Mouse (Mus musculus) spleen, adult 2 months (tissue): ENCODE measurements around the gene Plcd1. TPM values are rescaled to one million over a fixed set of nuclear protein-coding genes. Genes with fewer than 3 reads are reported as not detected.

Experiments used
- DNase-seq, 2 experiments: peaks; one replicate each; pipeline versions ENCODE4 v3.0.0 to v3.0.0-alpha.2; 2012 to 2021; ENCODE audit warnings: low spot score in 2 of 2, low read depth in 1 of 2
- H3K27ac ChIP-seq: fragments of 200-500 bp; 2 replicates; pipeline ENCODE4 v1.5.1; 2012; ENCODE audit warnings: low read length, inconsistent platforms; ENCODE audit not compliant: insufficient read depth
- H3K27me3 ChIP-seq: fragments of 200-500 bp; 2 replicates; pipeline ENCODE4 v1.6.1; 2012; ENCODE audit warnings: mild to moderate bottlenecking, moderate library complexity, low read length, inconsistent platforms; ENCODE audit not compliant: control insufficient read depth, insufficient read depth
- H3K36me3 ChIP-seq: fragments of 200-500 bp; 2 replicates; pipeline ENCODE4 v1.6.1; 2012; ENCODE audit warnings: mild to moderate bottlenecking, low read length, inconsistent platforms; ENCODE audit not compliant: control insufficient read depth, insufficient read depth
- H3K4me1 ChIP-seq: fragments of 200-500 bp; 2 replicates; pipeline ENCODE4 v1.6.1; 2011; ENCODE audit warnings: inconsistent platforms; ENCODE audit not compliant: control insufficient read depth, insufficient read depth, insufficient read length
- H3K4me3 ChIP-seq: fragments of 200-500 bp; 2 replicates; pipeline ENCODE4 v1.5.1; 2011; ENCODE audit warnings: mild to moderate bottlenecking, inconsistent platforms; ENCODE audit not compliant: insufficient read depth, insufficient read length; ENCODE audit errors: extremely low read depth
- CTCF ChIP-seq: fragments of 200-500 bp; IDR thresholded peaks from 2 replicates; pipeline ENCODE4 v1.5.1; 2011; ENCODE audit warnings: mild to moderate bottlenecking, inconsistent platforms; ENCODE audit not compliant: insufficient read depth, insufficient read length, insufficient replicate concordance; ENCODE audit errors: extremely low read depth
- POLR2A ChIP-seq: fragments of 200-500 bp; IDR thresholded peaks from 2 replicates; pipeline ENCODE4 v1.6.1; 2011; ENCODE audit warnings: low read depth, low read length, inconsistent platforms
- WGBS: fragments of 180-500 bp; shearing (Covaris S2); methylation state at CpG from one replicate; pipeline ENCODE4 v1.1.7; 2018; 5-methylcytosine and 5-hydroxymethylcytosine counted together
- polyA plus RNA-seq: library from polyadenylated mRNA; depleted of rRNA; stranded (reverse); fragments of >200 nt; gene quantifications from 2 replicates; pipeline ENCODE4 v1.2.3, GENCODE M21; 2012

The Plcd1 gene
- polyA plus RNA-seq, 1 experiment, result 6.3 TPM

DNA sequence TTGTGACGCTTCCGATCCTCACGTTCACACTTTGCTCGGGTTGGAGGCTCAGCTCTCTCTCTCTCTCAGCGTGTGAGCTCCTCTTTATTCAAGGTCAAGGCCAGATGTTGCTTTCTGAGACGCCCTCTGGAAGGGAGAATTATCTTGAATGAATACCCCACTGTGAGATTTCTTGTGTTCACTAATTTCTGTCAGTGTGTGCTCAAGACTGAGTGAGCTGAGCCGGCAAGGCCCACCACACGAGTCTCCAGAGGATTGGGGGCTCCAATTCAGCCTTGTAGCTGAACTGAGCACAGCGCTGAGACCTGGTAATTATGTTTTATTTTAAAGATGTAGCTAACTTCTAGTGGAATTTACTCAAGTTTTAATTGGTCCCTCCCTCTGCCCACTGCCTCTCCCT lies 60.8 kb downstream of the Plcd1 start:
- H3K27me3 ChIP-seq, result no peaks in the 10 kb centered on the region
- H3K36me3 ChIP-seq, result no peaks in the 10 kb centered on the region
- H3K27ac ChIP-seq, result no peak overlapping the region
- WGBS, result 88% methylated on average over 9 of the region's 9 CpGs
- H3K4me3 ChIP-seq, result no peak overlapping the region
- H3K4me1 ChIP-seq, result 0 out of 2 replicates have a peak, but pooled peaks cover 4% of the 10 kb centered on the region
- DNase-seq, result no peak
- TF ChIP-seq POLR2A, result no peak

DNA sequence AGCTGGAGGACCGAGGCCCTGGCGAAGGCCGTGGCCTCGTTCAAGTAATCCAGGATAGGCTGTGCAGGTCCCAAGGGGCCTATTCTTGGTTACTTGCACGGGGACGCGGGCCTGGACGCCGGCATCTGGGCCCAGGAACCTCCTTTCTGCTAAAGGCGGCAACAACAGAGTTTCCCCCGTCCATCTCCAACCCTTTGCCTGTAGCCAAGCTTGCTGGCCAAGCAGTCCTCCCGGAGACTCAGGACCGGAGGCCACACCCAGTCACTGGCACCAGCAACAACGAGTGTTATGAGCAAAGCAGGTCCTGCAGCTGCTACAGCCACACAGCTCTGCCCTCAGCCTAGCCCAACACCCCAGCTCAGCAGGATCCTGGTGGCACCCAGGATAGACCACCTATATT lies 61.5 kb downstream of the Plcd1 start:
- no peaks in the 10 kb centered on the region for H3K27me3 ChIP-seq
- TF ChIP-seq POLR2A, result no peak
- no peak for TF ChIP-seq CTCF
- no peak overlapping the region for H3K4me3 ChIP-seq
- H3K4me1 ChIP-seq, result 0 out of 2 replicates have a peak, but pooled peaks cover 4% of the 10 kb centered on the region
- WGBS, result 96% methylated on average over 14 of the region's 14 CpGs
- no peaks in the 10 kb centered on the region for H3K36me3 ChIP-seq
- DNase-seq, result no peak
- H3K27ac ChIP-seq, result no peak overlapping the region

DNA sequence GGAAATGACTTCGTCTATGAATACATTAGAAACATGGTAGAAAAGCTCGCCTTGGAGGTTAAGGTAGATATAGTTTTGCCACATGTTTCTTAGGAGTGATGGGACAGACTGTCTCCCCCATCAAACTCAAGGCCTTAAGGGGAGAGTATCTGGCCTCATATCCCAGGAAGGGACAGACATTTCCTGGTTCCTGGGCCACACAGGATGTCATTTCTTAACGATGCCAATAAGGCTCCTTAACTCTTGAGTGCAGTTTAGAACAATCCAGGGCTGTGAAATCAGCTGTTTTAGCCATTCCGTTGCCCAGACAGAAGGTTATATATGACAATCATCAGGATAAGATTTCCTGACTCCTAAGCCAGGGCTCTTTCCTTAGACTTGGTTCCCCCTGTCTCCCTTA lies 62.3 kb downstream of the Plcd1 start:
- H3K4me3 ChIP-seq, result no peak overlapping the region
- H3K27me3 ChIP-seq, result no peaks in the 10 kb centered on the region
- DNase-seq, result no peak
- 82% methylated on average over 4 of the region's 4 CpGs for WGBS
- no peak overlapping the region for H3K27ac ChIP-seq
- H3K4me1 ChIP-seq, result 0 out of 2 replicates have a peak, but pooled peaks cover 4% of the 10 kb centered on the region
- TF ChIP-seq CTCF (no peak), POLR2A (no peak)
- no peaks in the 10 kb centered on the region for H3K36me3 ChIP-seq

DNA sequence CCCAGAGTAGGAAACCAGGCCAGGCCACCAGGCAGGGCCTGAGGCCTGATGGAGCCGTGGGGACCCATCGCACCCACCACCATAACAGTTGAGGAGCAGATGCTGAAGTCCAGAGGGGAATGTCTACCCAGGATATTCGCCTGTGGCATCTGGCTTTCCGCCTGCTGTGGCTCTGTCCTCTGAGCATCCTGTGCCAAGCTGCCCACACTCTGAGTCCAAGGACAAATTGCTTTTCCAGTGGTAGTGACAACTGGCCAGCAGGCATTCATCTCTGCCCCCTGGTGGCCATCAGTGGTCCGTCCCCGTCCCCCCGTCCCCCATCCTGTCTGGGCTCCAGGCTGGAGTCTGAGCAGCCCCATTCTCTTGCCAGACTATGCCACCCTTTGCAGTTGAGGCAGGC lies 63.7 kb downstream of the Plcd1 start:
- no peak for DNase-seq
- H3K27me3 ChIP-seq, result no peaks in the 10 kb centered on the region
- H3K36me3 ChIP-seq, result no peaks in the 10 kb centered on the region
- WGBS, result 80% methylated on average over 7 of the region's 7 CpGs
- H3K27ac ChIP-seq, result no peak overlapping the region
- H3K4me1 ChIP-seq, result no peaks in the 10 kb centered on the region
- TF ChIP-seq POLR2A, result no peak
- TF ChIP-seq CTCF, result peak; percentile 38; the same call in 1 of the 2 replicates
- no peak overlapping the region for H3K4me3 ChIP-seq

DNA sequence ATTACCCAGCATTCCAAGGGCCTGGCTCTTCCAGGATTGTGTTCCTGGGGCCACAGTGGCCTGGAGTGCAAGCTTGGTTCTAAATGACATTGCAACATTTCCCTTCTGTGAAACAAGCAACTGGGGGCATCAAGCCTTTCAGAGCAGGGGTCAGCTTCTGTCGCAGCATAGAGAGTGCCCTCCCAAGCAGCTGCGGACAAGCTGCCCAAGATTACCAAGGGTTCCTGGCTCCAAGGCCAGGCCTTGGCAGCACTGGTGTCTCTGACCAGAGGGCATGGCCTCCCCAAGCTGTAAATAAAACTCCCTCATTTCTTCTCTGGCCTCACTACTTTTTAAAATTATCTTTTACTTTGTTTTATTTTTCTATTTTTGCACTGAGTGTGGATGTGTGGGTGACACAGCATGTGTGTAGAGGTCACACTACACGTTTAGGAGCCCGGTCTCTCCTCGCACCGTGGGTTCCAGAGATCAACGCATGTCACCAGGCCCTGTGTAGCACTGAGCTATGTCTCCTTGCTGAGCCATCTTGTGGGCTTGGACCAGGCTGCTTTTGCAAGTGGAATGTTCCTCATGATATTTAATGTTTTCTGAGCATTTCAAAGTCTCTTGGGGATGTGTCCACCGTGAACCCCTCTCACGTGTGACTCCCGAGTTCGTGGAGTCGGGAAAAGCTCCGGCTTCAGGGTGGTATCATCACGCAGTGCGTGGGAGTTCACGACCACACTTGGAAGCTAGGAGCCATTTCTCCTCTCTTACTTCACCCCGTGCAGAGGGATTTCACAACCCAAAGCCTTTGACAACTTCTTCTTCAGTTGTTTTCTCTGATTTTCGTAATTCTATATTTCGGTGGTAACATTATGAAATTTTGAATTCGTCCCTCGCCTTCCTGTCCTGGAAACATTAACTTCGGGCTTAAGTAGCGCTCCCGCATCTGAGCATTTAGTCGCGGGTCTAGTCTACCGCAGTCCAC lies 64.8 kb downstream of the Plcd1 start:
- Histone ChIP-seq H3K36me3 (no peaks in the 10 kb centered on the region), H3K27me3 (no peaks in the 10 kb centered on the region), H3K4me1 (no peaks in the 10 kb centered on the region), H3K4me3 (no peak overlapping the region), H3K27ac (no peak overlapping the region)
- no peak for TF ChIP-seq POLR2A
- no peak for TF ChIP-seq CTCF
- no peak for DNase-seq
- WGBS, result 90% methylated on average over 27 of the region's 27 CpGs

DNA sequence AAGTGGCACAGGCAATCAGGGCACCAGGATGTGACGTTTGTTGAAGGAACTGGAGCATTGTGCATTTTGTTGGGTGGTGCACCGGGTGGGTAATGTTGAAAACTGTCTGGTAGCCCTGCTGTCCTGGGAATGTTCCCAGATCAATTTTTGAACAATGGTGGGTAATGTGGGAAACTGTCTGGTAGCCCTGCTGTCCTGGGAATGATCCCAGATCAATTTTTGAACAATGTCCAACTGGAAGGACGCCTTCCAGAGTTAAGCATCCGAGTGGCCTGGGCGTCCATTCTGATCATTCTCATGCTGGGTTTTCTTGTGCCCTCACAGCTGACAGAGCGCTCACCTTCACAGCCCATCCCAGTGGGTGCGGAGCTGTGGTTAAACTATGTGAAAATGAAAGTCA lies 66.0 kb downstream of the Plcd1 start:
- no peak overlapping the region for H3K4me3 ChIP-seq

DNA sequence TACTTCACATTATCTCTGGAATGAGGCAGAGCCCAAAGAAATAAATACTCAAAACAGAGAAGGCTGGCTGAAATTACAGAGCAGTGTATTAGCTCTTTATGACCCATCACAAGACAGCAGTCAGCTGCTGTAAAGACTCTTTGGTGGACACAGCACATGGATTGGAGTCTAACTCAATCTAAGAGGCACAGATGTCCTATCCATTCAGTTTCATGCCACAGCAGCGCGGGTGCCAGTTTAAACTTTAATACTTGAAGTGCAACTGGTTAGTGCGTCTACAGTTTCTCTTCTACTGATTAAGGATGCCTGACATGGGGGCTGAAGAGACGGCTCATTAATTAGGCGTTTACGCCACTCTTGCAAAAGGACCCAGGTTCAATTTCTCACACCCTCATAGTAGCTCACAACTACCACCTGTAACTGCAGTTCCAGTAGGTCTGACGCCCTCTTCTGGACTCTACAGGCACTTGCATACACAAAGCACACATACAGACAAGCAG lies 67.4 kb downstream of the Plcd1 start:
- WGBS, result 91% methylated on average over 7 of the region's 7 CpGs
- Histone ChIP-seq H3K27ac (no peak overlapping the region), H3K4me3 (no peak overlapping the region), H3K4me1 (no peaks in the 10 kb centered on the region), H3K36me3 (no peaks in the 10 kb centered on the region), H3K27me3 (no peaks in the 10 kb centered on the region)
- TF ChIP-seq CTCF (no peak), POLR2A (no peak)
- no peak for DNase-seq

More for the DNA sequence above, 66.0 kb downstream of the Plcd1 start:
- no peaks in the 10 kb centered on the region for H3K27me3 ChIP-seq
- WGBS, result 90% methylated on average over 7 of the region's 7 CpGs
- H3K27ac ChIP-seq, result no peak overlapping the region
- no peaks in the 10 kb centered on the region for H3K36me3 ChIP-seq
- no peak for DNase-seq
- H3K4me1 ChIP-seq, result no peaks in the 10 kb centered on the region
- TF ChIP-seq POLR2A, result no peak
- TF ChIP-seq CTCF, result no peak
